Mouse (Mus musculus): Measurements from ENCODE around the gene Gabbr1.

Gene Gabbr1

DNA sequence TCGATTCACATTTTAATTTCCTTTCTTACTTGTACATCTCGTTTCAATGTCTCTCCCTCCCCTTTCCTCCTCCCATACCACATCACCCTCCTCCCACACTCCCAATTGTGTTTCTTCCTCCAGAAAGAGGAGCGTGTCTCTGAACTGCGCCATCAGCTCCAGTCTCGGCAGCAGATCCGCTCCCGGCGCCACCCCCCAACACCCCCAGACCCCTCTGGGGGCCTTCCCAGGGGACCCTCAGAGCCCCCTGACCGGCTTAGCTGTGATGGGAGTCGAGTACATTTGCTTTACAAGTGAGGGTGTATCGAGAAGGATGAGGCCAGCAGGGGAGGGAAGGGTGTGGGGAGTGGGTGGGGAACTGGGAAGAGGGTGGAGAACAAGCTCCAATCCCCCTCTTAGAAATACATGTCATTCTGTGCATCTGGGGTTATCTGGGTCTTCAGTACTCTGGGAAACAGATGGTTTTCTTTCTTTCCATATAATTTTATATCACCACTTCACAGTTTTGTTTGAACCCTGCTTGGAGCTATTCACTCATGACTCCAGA is 27.0 kb downstream of the Gabbr1 start:
- Histone ChIP-seq H3K36me3 (ENCODE audit: insufficient read depth, low read length) (peaks cover 99% of the 10 kb centered on the region), H3K27me3 (ENCODE audit: insufficient read depth, low read length) (no peaks in the 10 kb centered on the region), H3K4me3 (replicated peaks; ENCODE audit: low read length) (peak overlapping the region; percentile 42), H3K9me3 (ENCODE audit: low read length) (no peaks in the 10 kb centered on the region), H3K4me1 (replicated peaks; ENCODE audit: low read depth, low read length) (peaks cover 98% of the 10 kb centered on the region)
- no peak for TF ChIP-seq NANOG (IDR thresholded peaks at IDR 0.05; ENCODE audit: borderline replicate concordance, low read length)
- no peak for TF ChIP-seq CTCF (conservative IDR thresholded peaks at IDR 0.05; ENCODE audit: low read length)
- no peak for TF ChIP-seq POU5F1 (IDR thresholded peaks at IDR 0.05; ENCODE audit: borderline replicate concordance, low read length)

GRCm38 (mm10) chr17:37075181-37075580 is 29.4 kb downstream of the Gabbr1 start:
- Histone ChIP-seq H3K36me3 (ENCODE audit: insufficient read depth, low read length) (peaks cover 77% of the 10 kb centered on the region), H3K4me3 (replicated peaks; ENCODE audit: low read length) (peak overlapping the region; percentile 29; the same call in 1 of the 2 replicates), H3K4me1 (replicated peaks; ENCODE audit: low read depth, low read length) (peaks cover 87% of the 10 kb centered on the region), H3K9me3 (ENCODE audit: low read length) (no peaks in the 10 kb centered on the region), H3K27me3 (ENCODE audit: insufficient read depth, low read length) (no peaks in the 10 kb centered on the region)
- TF ChIP-seq CTCF (conservative IDR thresholded peaks at IDR 0.05; ENCODE audit: low read length), result no peak
- TF ChIP-seq NANOG (IDR thresholded peaks at IDR 0.05; ENCODE audit: borderline replicate concordance, low read length), result no peak
- TF ChIP-seq POU5F1 (IDR thresholded peaks at IDR 0.05; ENCODE audit: borderline replicate concordance, low read length), result no peak

DNA sequence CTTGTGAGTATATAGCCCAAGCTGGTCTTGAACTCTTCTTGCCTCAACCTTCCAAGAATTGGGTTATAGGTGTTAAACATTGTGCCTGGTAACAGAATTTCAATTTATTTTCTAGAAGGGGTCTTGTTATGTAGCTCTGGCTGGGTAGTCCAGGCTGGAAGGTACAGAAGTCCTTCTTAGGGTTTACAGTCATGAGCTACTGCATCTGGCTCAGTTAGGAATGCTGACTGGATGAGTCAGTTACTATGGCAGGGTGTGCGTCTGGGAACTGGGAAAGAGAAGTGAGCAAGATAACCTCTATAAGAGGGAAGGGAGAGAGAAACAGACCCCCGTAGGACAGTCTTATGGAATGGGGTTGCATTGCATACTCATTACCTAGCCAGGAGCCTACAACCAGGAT is 30.0 kb downstream of the Gabbr1 start:
- Histone ChIP-seq H3K4me1 (replicated peaks; ENCODE audit: low read depth, low read length) (peaks cover 87% of the 10 kb centered on the region), H3K36me3 (ENCODE audit: insufficient read depth, low read length) (peaks cover 71% of the 10 kb centered on the region), H3K27me3 (ENCODE audit: insufficient read depth, low read length) (no peaks in the 10 kb centered on the region), H3K4me3 (replicated peaks; ENCODE audit: low read length) (0 out of 2 replicates have a peak overlapping the region, but pooled peaks have one; percentile 13), H3K9me3 (ENCODE audit: low read length) (no peaks in the 10 kb centered on the region)
- TF ChIP-seq CTCF (conservative IDR thresholded peaks at IDR 0.05; ENCODE audit: low read length) (no peak), POU5F1 (IDR thresholded peaks at IDR 0.05; ENCODE audit: borderline replicate concordance, low read length) (no peak), NANOG (IDR thresholded peaks at IDR 0.05; ENCODE audit: borderline replicate concordance, low read length) (no peak)

DNA sequence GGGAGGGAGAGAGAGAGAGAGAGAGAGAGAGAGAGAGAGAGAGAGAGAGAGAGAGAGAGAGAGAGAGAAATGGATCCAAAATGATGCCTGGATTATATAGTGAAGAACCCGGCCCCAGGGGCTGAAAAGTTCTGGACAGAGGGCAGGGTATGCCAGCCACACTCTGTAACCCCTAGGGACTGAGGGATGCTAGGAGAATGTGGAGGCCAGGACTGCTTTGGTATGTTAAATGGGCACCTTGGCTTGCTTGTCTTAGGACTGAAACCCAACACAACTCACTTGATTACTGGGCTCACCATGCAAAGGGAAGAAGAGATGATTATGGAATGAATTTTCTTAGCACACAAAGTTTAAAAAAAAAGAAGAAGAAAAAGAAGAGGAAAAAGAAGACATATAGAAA is 32.4 kb downstream of the Gabbr1 start:
- Histone ChIP-seq H3K36me3 (ENCODE audit: insufficient read depth, low read length) (peaks cover 57% of the 10 kb centered on the region), H3K27me3 (ENCODE audit: insufficient read depth, low read length) (no peaks in the 10 kb centered on the region), H3K9me3 (ENCODE audit: low read length) (no peaks in the 10 kb centered on the region), H3K4me1 (replicated peaks; ENCODE audit: low read depth, low read length) (peaks cover 84% of the 10 kb centered on the region), H3K4me3 (replicated peaks; ENCODE audit: low read length) (peak overlapping the region; percentile 23; the same call in 1 of the 2 replicates)
- TF ChIP-seq CTCF (conservative IDR thresholded peaks at IDR 0.05; ENCODE audit: low read length), result no peak
- no peak for TF ChIP-seq POU5F1 (IDR thresholded peaks at IDR 0.05; ENCODE audit: borderline replicate concordance, low read length)
- TF ChIP-seq NANOG (IDR thresholded peaks at IDR 0.05; ENCODE audit: borderline replicate concordance, low read length), result no peak

DNA sequence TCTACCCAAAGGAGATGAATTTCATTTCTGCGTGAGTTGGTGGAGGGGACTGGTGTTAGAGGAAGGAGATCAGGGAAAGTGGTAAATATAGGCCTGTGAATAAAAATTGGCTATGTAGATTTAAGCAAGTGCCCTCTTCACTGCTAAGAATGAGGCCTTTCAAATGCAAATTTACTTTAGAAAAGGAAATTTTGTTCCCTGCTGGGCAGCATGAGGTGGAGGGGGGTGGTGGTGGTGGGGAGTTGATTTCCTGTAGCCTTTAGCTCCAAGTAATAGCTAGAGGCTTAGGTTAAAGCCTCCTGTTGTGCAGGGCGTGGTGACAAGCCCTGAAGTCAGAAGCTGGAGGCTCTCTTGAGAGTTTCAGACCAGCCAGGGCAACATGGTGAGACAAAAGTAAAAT is 33.2 kb downstream of the Gabbr1 start:
- Histone ChIP-seq H3K27me3 (ENCODE audit: insufficient read depth, low read length) (no peaks in the 10 kb centered on the region), H3K36me3 (ENCODE audit: insufficient read depth, low read length) (peaks cover 49% of the 10 kb centered on the region), H3K9me3 (ENCODE audit: low read length) (no peaks in the 10 kb centered on the region), H3K4me3 (replicated peaks; ENCODE audit: low read length) (peak overlapping the region; percentile 55), H3K4me1 (replicated peaks; ENCODE audit: low read depth, low read length) (peaks cover 76% of the 10 kb centered on the region)
- no peak for TF ChIP-seq CTCF (conservative IDR thresholded peaks at IDR 0.05; ENCODE audit: low read length)
- peak; percentile 80; the same call in 1 of the 2 replicates for TF ChIP-seq POU5F1 (IDR thresholded peaks at IDR 0.05; ENCODE audit: borderline replicate concordance, low read length)
- TF ChIP-seq NANOG (IDR thresholded peaks at IDR 0.05; ENCODE audit: borderline replicate concordance, low read length), result peak; percentile 97

DNA sequence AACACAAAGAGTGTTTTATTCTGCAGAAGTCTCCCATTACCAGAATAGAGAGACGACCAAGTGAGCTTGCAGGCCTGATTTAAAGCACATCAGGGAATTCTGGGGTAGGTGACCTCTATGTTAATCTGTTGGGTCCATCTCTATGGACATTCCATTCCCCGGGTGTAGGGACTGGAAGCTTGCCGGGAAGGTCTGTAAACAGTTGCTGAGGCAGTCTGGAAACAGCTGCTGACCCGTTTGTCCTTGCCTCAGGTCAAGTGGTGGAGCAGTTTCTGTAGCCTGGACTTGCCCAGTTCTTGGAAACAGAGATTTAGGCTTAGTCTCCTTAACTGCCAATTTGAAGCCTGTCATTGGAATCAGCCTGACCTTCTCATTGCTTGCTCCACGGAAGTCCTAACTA is 34.4 kb downstream of the Gabbr1 start:
- TF ChIP-seq NANOG (IDR thresholded peaks at IDR 0.05; ENCODE audit: borderline replicate concordance, low read length) (no peak), POU5F1 (IDR thresholded peaks at IDR 0.05; ENCODE audit: borderline replicate concordance, low read length) (no peak), CTCF (conservative IDR thresholded peaks at IDR 0.05; ENCODE audit: low read length) (no peak)
- no peaks in the 10 kb centered on the region for H3K9me3 ChIP-seq (ENCODE audit: low read length)
- peak overlapping the region; percentile 55 for H3K4me3 ChIP-seq (replicated peaks; ENCODE audit: low read length)

GRCm38 (mm10) chr17:37081659-37082058 is 35.9 kb downstream of the Gabbr1 start:
- no peak for TF ChIP-seq CTCF (conservative IDR thresholded peaks at IDR 0.05; ENCODE audit: low read length)
- no peak for TF ChIP-seq NANOG (IDR thresholded peaks at IDR 0.05; ENCODE audit: borderline replicate concordance, low read length)
- no peak for TF ChIP-seq POU5F1 (IDR thresholded peaks at IDR 0.05; ENCODE audit: borderline replicate concordance, low read length)
- Histone ChIP-seq H3K4me3 (replicated peaks; ENCODE audit: low read length) (no peak overlapping the region; the same call in 1 of the 2 replicates), H3K4me1 (replicated peaks; ENCODE audit: low read depth, low read length) (peaks cover 60% of the 10 kb centered on the region), H3K27me3 (ENCODE audit: insufficient read depth, low read length) (no peaks in the 10 kb centered on the region), H3K9me3 (ENCODE audit: low read length) (no peaks in the 10 kb centered on the region), H3K36me3 (ENCODE audit: insufficient read depth, low read length) (peaks cover 27% of the 10 kb centered on the region)

More for the DNA sequence above, 34.4 kb downstream of the Gabbr1 start:
- peaks cover 70% of the 10 kb centered on the region for H3K4me1 ChIP-seq (replicated peaks; ENCODE audit: low read depth, low read length)
- H3K27me3 ChIP-seq (ENCODE audit: insufficient read depth, low read length), result no peaks in the 10 kb centered on the region
- peaks cover 38% of the 10 kb centered on the region for H3K36me3 ChIP-seq (ENCODE audit: insufficient read depth, low read length)

GRCm38 (mm10) chr17:37083327-37083726 is 37.6 kb downstream of the Gabbr1 start:
- no peak overlapping the region for H3K4me3 ChIP-seq (replicated peaks; ENCODE audit: low read length)
- no peak for TF ChIP-seq POU5F1 (IDR thresholded peaks at IDR 0.05; ENCODE audit: borderline replicate concordance, low read length)
- peak; percentile 62 for TF ChIP-seq CTCF (conservative IDR thresholded peaks at IDR 0.05; ENCODE audit: low read length)
- no peak for TF ChIP-seq NANOG (IDR thresholded peaks at IDR 0.05; ENCODE audit: borderline replicate concordance, low read length)

DNA sequence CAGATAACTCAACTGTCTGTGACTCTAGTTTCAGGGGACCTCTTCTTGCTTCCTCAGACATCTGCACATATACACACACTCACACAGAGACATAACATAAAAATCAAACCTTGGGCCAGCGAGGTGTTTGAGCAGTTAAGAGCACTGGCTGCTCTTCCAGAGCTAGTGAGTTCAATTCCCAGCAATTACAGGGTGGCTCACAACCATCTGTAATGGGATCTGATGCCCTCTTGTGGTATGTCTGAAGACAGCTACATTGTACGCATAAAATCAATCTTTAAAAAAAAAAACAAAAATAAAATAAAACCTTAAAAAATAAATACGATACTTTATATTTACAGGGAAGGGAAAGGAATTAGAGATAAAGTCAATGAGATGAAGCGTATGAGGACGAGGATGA is 38.9 kb downstream of the Gabbr1 start:
- no peaks in the 10 kb centered on the region for H3K9me3 ChIP-seq (ENCODE audit: low read length)
- no peak overlapping the region for H3K4me3 ChIP-seq (replicated peaks; ENCODE audit: low read length)
- peaks cover 15% of the 10 kb centered on the region for H3K36me3 ChIP-seq (ENCODE audit: insufficient read depth, low read length)
- H3K4me1 ChIP-seq (replicated peaks; ENCODE audit: low read depth, low read length), result peaks cover 43% of the 10 kb centered on the region
- H3K27me3 ChIP-seq (ENCODE audit: insufficient read depth, low read length), result no peaks in the 10 kb centered on the region
- TF ChIP-seq NANOG (IDR thresholded peaks at IDR 0.05; ENCODE audit: borderline replicate concordance, low read length) (no peak), CTCF (conservative IDR thresholded peaks at IDR 0.05; ENCODE audit: low read length) (peak; percentile 28), POU5F1 (IDR thresholded peaks at IDR 0.05; ENCODE audit: borderline replicate concordance, low read length) (no peak)

More at GRCm38 (mm10) chr17:37083327-37083726, 37.6 kb downstream of the Gabbr1 start:
- Histone ChIP-seq H3K4me1 (replicated peaks; ENCODE audit: low read depth, low read length) (peaks cover 48% of the 10 kb centered on the region), H3K9me3 (ENCODE audit: low read length) (no peaks in the 10 kb centered on the region), H3K27me3 (ENCODE audit: insufficient read depth, low read length) (no peaks in the 10 kb centered on the region), H3K36me3 (ENCODE audit: insufficient read depth, low read length) (peaks cover 15% of the 10 kb centered on the region)
